In the genomic region with DNA sequence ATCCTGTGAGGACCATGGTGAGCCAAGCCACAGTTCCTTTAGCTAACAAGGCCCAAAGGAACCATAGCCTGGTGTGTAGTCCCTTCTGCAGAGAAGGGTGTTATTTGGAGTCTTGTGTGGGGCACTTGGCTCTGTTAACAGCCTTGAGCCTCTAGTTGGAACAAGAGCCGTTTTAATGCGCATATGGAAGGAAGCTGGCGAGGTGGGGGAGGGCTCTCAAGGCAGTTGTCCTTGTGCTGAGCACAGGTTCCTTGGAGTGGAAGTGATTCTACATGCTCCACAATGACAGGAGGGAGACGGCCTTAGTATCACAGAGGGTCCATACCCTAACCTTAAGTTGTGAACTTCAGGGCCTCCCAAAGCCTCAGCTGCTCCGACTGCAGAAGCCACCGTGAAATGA, we compare ENCODE assay signal across 30 mouse cellular contexts.
DNase-seq lines count a peak whose midpoint lies in the region; ATAC-seq and TF ChIP-seq lines count a peak whose summit lies in the region.
"Had no signal": no experiment of that assay in that cellular context is flagged by ENCODE, and none has a peak within 500 bp of the region (broad histone marks: within the 10 kb centered on the region; RNA-seq: fewer than 3 reads in every experiment).

No protein-coding gene starts in this region.

- H3K4me1 ChIP-seq in megakaryocyte, embryonic 14.5 days: peaks cover 99% of the 10 kb centered on the region
- H3K4me1 ChIP-seq in neural tube, embryonic 13.5 days (replicated peaks): peaks cover 94% of the 10 kb centered on the region
- H3K4me1 ChIP-seq in neural tube, embryonic 15.5 days: peaks cover 51% of the 10 kb centered on the region

- no peaks in the 10 kb centered on the region for H3K36me3 ChIP-seq in megakaryocyte, embryonic 14.5 days (replicated peaks; ENCODE audit: low read length)
- no peaks in the 10 kb centered on the region for H3K36me3 ChIP-seq in neural tube, embryonic 13.5 days
- H3K36me3 ChIP-seq in neural tube, embryonic 15.5 days: no peaks in the 10 kb centered on the region
- H3K36me3 ChIP-seq: embryonic facial prominence, embryonic 12.5 days; embryonic facial prominence, embryonic 15.5 days; forebrain, embryonic 12.5 days; G1E; heart, embryonic 12.5 days; heart, embryonic 15.5 days; hindbrain, embryonic 12.5 days had no signal

- ATAC-seq in megakaryocyte, adult 5-6 weeks (ENCODE audit: poor library complexity, severe bottlenecking): no peak
- ATAC-seq in neural tube, embryonic 13.5 days (ENCODE audit: low read depth): no peak
- ATAC-seq in neural tube, embryonic 15.5 days (ENCODE audit: low FRiP score): no peak
- ATAC-seq in CD4-positive, CD25-positive, alpha-beta regulatory T cell, adult 4 months: no peak
- ATAC-seq: forebrain, embryonic 16.5 days; hindbrain, postnatal 0 days; inflammation-experienced regulatory T-cells, adult 6 months; intestine, embryonic 16.5 days; Patski had no signal

- DNase-seq in gastrocnemius, adult 2 months: no peak
- no peak for DNase-seq in gastrocnemius, postnatal 36 days
- DNase-seq: adrenal gland, adult 2 months; adrenal gland, postnatal 14 days; B cell, adult 2 months; cerebellum, adult 11 months; cerebellum, adult 2 months; cerebellum, adult 9-11 months; cerebellum, postnatal 25 days; gastrocnemius, postnatal 14 days; heart, adult 18-20 months; heart, postnatal 10 days; heart, postnatal 36 days had no signal

- peak overlapping the region; percentile 20; the same call in 1 of the 2 replicates for H3K27ac ChIP-seq in gastrocnemius, adult 2 months
- 0 out of 2 replicates have a peak overlapping the region, but pooled peaks have one; percentile 0 for H3K27ac ChIP-seq in neural tube, embryonic 13.5 days (replicated peaks)
- H3K27ac ChIP-seq in neural tube, embryonic 15.5 days (replicated peaks): no peak overlapping the region
- H3K27ac ChIP-seq: embryonic facial prominence, embryonic 12.5 days; embryonic facial prominence, embryonic 15.5 days; forebrain, embryonic 12.5 days; heart, embryonic 15.5 days; hindbrain, postnatal 0 days had no signal

- H3K27me3 ChIP-seq in megakaryocyte, embryonic 14.5 days (replicated peaks): peaks cover 22% of the 10 kb centered on the region
- no peaks in the 10 kb centered on the region for H3K27me3 ChIP-seq in neural tube, embryonic 13.5 days
- no peaks in the 10 kb centered on the region for H3K27me3 ChIP-seq in neural tube, embryonic 15.5 days (replicated peaks)
- H3K27me3 ChIP-seq: embryonic facial prominence, embryonic 12.5 days; embryonic facial prominence, embryonic 15.5 days; heart, embryonic 12.5 days; Patski had no signal

- no peaks in the 10 kb centered on the region for H3K9me3 ChIP-seq in megakaryocyte, embryonic 14.5 days
- H3K9me3 ChIP-seq in neural tube, embryonic 13.5 days: no peaks in the 10 kb centered on the region
- no peaks in the 10 kb centered on the region for H3K9me3 ChIP-seq in neural tube, embryonic 15.5 days (replicated peaks)
- H3K9me3 ChIP-seq: embryonic facial prominence, embryonic 12.5 days; embryonic facial prominence, embryonic 15.5 days; forebrain, embryonic 12.5 days; G1E; heart, embryonic 12.5 days; heart, embryonic 15.5 days; hindbrain, embryonic 12.5 days had no signal

- TF ChIP-seq CTCF in gastrocnemius, adult 2 months (IDR thresholded peaks at IDR 0.05): no peak

- H3K4me3 ChIP-seq in gastrocnemius, adult 2 months: no peak overlapping the region
- H3K4me3 ChIP-seq in megakaryocyte, embryonic 14.5 days (replicated peaks): peak overlapping the region; percentile 6
- H3K4me3 ChIP-seq in neural tube, embryonic 13.5 days: no peak overlapping the region
- no peak overlapping the region for H3K4me3 ChIP-seq in neural tube, embryonic 15.5 days (replicated peaks)
- H3K4me3 ChIP-seq: embryonic facial prominence, embryonic 12.5 days; embryonic facial prominence, embryonic 15.5 days; forebrain, embryonic 12.5 days; heart, embryonic 12.5 days; heart, embryonic 15.5 days; hindbrain, embryonic 12.5 days had no signal

- intact Hi-C loops in gastrocnemius, adult 2 months (cut with DNase I): no loop called here
- intact Hi-C loops in gastrocnemius, postnatal 36 days (cut with DNase I): no loop called here

- no peak overlapping the region for H3K9ac ChIP-seq in neural tube, embryonic 13.5 days
- H3K9ac ChIP-seq in neural tube, embryonic 15.5 days (replicated peaks): no peak overlapping the region
- H3K9ac ChIP-seq: embryonic facial prominence, embryonic 12.5 days; embryonic facial prominence, embryonic 15.5 days; forebrain, embryonic 12.5 days; heart, embryonic 12.5 days; heart, embryonic 15.5 days; hindbrain, embryonic 12.5 days had no signal

- no peak overlapping the region for H3K4me2 ChIP-seq in neural tube, embryonic 13.5 days
- H3K4me2 ChIP-seq in neural tube, embryonic 15.5 days: no peak overlapping the region
- H3K4me2 ChIP-seq: embryonic facial prominence, embryonic 12.5 days; embryonic facial prominence, embryonic 15.5 days; forebrain, embryonic 12.5 days; heart, embryonic 12.5 days; heart, embryonic 15.5 days; hindbrain, embryonic 12.5 days had no signal

- WGBS in neural tube, embryonic 13.5 days: 56% methylated on average over 6 of the region's 6 CpGs
- WGBS in neural tube, embryonic 15.5 days: 56% methylated on average over 6 of the region's 6 CpGs
